Mouse (Mus musculus) liver (tissue): ENCODE results near the gene Prlh.
A peak's percentile ranks its signal among the peaks of the same experiment; 100 is the strongest.

Source experiments
- DNase-seq: peaks from one replicate; pipeline ENCODE4 v3.0.0-alpha.2; 2020; ENCODE audit warnings: mixed read lengths

Gene Prlh

DNA sequence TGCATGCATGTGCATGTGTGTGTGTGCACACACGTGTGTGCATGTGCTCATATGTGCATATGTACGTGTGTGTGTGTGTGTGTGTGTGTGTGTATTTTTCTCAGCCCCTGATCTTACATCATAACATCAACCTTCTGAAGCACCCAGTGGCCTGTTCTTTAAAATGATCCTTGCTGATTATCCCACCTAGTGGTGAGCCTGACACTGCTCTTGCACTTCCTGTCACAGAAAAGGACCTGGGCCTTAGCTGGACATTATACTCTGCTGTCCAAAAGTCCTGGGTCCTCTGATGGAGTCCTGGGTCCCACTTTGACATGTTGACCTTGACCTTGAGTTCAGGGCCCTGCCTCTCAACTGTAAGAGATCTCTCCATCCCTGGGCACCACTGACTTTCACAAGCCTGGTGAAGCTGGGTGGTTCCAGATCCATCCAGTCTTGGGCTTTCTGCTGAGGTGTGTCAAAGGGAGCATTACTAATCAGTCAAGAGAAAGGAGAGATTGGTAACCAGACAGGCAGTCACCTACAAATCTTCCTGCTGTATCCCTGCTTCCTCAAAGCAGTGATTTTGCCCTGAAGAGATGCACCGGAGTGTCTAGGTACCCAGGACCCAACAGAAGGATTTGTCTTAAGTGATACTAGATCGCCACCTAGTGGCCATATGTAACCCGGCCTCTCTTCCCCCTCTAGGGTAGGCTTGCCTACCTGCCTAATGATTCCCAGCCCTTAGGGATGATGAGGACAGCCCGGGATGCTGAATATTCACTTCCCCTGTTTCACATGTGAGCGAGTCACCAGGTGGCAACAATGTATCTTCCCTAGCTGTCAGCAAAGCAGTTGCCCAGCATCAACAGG is 3.6 kb downstream of the Prlh start:
- peak; percentile 60 for DNase-seq

DNA sequence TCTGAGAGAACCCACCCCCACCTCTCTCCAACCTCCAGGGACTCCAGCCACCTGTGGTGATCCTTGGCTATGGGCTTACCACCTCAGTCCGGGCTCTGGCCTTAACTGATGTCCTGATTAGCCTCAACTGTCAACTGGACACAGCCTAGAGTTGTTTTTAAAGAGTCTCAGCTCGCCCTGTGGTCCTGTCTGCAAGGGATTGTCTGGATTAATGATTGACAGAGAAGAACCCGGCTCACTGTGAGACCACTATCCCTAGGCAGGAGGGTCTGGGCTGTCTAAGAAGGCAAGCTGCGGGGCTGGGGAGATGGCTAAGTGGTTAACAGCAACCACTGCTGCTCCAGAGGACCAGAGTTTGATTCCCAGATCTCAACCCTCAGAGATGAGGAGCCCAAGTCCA is 9.6 kb downstream of the Prlh start:
- no peak for DNase-seq

DNA sequence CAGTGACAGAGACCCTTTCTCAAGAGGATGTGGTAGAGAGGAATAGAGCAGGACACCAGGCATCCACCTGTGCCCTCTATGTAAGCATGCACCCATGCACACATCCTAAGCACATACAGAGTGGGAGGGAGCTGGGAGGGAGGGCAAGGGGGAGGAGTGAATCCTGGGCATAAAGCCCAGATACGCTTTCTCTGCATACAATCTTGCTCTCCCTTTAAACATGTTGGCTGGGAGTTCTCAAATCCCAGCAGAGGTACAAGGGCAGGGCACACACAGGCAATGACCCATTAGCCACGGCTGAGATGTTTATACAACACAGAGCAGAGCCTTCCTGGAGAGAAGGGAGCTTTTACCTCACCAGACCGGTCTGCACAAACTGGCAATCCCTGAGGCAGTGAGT is 10.1 kb downstream of the Prlh start:
- no peak for DNase-seq

DNA sequence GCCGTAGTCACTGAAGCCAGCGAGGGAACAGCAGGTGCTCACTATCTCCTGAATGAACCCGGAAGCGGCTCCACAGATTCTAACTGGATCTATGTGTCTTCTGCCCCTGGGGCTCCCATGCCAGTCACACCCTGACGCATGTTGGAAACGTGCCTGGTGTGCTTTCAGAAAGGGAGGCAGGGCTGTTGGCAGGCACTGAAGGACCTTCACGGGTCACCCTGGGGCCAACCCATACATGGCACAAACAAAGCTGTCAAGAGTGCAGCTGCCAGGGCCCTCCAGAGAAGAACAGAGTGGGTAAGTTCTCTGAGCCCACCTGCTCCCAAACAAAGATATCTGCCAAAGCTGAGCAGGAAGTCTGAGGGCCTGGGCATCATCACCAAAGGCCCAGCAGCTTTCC is 14.7 kb downstream of the Prlh start:
- no peak for DNase-seq

DNA sequence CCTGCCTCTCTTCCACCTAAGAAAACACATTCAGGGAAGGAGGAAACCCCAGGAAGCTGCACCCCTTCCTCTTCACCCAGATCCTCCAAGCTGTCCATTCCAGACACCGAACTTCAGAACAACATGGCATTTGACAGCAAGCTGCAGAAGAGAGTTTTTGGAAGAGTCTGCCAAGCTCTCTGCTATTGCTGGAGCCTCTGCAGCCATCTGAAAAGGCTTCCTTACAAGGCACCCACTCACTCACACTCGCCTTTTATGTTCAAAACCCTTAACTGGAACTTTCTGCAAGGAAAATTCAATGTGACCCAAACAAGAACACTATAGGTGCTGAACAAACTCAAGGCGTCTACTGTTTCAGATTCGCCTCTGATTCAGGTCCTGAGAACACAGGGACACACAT is 15.7 kb downstream of the Prlh start:
- no peak for DNase-seq

DNA sequence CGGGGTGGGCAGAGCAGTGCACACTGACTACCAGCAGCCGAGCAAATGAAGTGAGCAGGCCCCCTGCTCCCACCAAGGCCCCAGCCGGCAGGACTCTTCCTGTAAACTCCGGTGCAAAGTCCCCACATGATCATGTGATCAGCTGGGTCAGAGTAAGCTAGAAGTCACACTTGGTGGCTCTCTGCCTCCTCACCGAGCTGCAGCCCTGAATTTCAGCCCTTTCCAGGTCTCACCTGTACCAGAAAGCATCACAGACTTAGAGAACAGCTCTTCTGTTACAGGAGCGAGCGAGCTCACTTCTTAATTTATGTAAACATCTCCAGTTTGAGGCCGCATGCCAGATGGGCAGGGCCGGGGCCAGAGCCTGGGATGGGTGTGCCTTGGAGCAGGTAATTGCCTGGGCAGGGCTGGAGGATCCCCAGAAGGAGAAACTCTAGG is 16.5 kb downstream of the Prlh start, which contains the start of gene Rab17:
Gene Rab17, minus strand, starts transcription at position 315 of the 438 bp plus-strand sequence.
- peak; percentile 15 for DNase-seq

DNA sequence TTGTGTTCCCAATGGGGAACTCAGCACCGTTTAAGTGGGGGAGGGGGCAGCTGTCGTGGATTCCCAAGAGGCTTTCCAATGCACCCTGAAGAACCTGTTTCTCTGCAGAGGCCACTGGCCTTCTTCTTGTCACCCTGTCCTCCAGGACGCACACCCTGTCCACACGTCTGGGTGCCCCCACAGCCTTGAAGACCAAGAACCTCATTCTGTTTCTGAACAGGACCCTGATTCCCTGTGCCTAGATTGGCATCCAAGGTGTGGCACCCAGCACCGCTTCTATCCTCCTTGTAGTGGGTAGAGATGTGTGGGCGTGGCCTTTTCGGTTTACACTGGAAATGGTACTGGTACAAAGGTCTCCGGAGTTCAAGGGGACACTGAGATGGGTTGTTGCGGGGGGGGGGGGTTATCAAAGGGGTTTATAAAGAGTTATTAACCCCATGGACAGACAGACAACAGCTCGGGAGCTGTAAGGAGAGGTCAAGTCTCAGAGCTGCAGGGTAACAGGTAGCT is 17.0 kb downstream of the Prlh start:
- no peak for DNase-seq

DNA sequence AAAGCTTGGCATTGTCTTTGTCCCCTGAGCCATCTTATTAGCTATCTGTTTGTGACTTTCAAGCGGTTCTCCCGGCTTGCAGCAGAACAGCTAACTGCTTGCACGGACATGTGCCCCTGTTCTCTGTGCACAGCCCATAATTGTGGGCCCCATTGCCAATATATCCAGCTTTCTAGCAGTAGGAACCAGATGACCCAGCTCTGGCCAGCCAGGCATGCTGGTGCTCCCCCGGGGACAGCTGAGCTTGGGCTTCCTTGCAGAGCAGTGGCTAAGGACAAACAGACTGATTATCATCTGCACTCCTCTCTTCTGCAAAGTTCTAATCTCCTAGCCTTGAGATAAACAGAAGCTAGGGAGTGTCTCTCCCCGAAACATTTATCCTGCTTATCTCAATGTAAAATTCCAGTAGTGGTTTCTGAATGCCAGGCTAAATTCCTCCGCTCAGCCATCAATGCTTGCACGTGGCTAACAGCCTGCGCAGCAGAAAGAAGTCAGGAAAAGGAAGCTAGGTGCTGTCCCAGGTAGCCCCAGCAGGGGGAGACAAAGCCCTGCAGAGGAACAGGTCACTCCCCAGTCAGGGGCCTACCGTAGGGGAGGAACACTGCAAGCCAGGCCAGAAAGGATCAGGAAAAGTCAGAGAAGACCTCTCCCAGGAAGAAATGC is 20.1 kb downstream of the Prlh start:
- peak; percentile 85 for DNase-seq

DNA sequence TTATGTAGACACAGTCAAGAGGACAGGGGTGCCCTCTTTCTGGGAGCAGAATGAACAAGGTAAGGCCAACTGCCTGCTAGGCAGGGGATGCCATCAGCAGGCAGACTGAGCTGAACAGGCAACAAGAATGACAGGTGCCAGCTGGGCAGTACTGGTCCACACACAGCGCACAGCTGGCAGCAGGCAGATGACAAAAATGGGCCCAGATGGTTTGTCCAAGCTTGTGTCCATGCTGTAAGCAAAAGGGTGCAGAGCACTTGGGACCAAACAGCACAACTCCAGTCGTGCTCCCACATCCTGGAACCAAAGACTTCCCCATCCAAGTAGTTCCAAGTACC is 20.6 kb downstream of the Prlh start:
- DNase-seq, result no peak

DNA sequence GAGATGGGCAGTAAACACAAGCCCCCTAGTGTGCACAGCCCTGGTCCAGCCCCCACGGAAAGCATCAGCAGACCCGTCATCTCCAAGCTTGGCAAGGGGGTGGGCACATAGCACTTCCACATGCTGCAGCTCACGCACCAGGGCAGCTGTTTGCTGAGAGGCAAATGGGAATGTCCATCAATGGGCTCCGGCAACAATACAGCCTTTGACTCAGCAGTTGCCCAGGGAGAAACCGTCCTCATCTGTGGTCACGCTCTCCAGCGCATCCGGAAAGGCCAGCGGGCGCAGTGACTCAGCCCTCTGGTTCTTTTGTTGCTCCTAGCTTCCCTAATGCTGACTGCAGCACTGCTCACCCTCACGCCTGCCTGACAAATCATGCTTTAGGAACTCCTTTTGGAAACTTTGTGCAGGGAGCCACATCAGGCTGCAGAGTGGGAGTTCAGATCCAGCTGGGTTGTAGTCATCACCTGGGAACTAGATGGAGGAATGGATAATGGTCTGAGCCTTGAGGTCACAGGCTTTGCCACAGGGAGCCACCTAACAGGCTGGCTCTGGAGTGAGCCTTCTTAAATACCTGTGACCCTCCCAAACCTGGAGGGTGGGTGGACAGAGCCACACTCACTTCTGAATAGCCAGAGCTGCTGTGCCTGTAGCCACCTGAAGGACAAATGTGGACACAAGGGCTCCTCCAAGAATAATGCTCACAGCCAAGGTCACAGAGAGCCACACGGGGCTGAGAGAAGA is 22.2 kb downstream of the Prlh start:
- peak; percentile 41 for DNase-seq

DNA sequence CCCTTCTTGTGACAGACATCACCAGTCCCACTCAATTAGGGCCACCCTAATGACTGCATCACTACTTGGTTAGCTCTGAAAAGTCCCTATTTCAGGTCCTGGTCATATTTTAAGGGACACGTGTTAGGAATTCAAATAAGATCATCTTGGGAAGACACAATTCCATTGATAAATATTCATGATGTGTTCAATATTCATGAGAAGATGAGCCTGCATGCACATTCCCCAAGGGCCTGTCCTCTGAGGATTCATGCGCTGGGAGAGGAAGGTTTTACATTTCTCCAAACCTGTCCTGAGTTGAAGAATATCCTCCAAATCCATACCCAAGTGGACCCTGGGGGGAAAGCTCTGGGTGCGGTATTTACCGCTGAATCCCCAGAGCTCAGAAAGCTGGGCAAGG is 23.1 kb downstream of the Prlh start:
- DNase-seq, result no peak

DNA sequence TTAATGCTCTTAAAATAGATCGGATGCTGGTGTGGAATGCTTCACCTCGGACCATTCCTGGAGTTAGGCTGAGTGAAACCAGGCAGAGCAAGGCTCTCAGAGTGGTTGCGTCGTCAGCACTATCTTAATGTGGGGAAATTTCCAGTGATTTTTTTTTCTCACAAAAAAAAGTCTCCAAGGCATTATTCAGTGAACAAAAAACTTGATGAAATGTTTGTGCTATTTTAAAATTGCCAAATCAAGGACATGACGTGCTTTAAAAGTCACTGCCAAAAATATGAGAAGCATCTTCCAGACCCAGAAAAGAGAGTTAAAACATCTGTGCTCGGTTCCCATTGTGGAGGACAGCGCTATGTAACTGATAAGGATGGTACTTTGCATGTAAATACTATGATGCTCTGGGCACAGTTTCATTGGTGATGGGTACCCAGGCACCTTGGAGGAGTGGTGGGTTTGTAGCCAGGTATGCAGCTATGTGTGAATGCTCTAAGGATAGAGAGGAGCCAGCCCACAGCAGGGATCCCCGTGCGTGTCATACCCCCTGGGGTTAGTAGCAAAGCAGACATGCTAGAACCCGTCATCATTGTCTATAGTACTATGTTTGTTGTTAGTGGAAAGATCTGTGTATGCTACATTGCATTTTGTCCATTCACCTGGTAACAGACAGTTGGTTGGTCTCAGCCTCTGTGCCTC is 27.9 kb downstream of the Prlh start:
- DNase-seq, result no peak

DNA sequence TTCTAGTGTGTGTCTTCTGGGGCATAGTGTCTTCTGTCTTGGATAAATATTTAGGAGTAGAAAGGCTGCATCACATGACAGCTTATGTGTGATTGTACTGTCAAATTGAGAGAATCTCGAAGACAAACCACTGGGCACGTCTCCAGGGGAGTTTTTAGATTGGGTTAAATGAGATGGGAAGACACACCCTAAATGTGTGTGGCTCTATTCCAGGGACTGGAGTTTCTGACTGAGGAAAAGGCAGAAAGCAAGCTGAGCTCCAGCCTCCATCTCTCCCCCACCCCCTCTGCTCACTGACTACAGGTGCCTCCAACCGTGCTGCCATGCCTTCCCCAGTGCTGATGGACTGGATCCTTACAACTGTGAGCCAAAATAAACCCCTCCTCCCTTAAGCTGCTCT is 28.4 kb downstream of the Prlh start:
- DNase-seq, result no peak

DNA sequence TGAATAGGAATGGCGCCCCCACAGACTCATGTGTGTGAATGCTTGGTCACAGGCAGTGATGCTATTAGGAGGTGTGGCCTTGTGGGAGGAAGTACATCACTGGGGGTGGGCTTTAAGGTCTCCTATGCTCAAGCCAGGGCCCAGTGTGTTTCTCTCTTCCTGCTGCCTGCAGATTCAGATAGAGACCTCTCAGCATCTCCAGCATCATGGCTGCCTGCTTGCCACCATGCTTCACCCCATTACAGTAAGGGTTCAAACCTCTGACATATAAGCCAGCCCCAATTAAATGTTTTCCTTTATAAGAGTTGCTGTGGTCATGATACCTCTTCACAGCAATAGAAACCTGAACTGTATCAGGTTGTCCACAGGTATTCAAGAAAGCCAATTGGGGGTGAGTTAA is 43.0 kb downstream of the Prlh start:
- no peak for DNase-seq

DNA sequence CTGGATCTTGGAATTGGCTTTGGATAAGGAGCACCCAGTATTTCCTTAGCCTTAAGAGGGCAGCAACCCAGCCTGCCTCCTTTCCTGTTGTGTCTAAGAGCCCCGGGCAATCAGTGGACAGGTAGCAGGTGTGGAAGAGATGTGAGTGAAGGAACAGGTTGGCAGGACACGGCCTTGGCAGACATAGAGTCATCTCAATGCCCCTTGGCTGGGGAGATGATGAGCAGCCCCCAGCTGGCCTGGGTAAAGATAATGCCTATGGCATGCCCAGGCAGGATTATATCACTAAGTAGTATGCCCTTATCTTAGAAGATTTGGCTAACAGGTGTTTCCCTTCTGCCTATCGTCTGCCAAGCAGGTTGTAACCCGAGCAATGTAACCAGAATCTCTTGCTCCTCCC is 44.2 kb downstream of the Prlh start:
- no peak for DNase-seq

DNA sequence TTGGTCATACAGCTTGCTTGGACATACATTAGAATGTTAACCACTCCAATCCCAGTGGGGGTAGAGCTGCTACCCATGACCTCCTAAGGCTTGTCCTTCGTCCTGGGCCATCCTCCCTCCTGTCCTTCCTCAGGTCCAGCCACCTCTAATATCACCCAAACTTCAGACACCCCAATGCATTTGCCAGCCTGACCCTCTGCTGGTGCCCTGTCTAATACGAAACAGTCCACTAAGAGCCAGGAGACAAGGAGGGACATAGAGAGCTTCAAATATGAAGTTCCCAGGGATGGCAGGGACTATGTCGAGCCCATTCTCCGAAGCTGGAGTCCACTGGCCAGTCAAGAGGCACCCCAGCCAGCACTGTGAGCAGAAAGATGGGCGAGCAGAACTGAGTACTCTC is 44.7 kb downstream of the Prlh start:
- peak; percentile 0 for DNase-seq

DNA sequence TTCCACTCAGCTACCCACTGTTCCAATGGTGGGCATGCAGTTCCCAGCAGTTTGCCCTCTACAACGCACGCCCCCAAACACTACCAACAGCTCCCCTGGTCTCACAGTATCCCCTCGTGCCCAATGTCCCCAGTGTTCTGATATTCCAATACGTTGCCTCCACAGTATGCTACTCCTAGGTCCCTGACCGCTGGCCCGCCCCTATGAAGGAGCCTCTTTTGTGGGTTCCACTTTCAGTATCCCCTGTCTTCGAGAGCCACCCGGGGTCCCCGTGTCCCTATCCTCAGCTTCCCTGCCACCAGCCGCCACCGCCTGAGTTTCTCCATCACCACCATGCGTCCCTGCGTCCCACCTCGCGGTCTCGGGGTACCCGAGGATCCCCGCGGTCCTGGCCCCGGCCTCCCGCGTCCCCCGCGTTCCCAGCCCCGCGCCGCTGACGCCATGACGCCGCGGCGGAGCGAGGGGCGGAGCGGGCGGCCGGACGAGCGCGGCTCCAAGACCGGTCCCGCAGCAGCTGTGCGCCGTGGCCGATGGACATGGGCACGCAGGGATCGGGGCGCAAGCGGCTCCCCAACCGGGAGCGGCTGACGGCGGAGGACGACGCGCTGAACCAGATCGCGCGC is 45.5 kb downstream of the Prlh start, which contains the start of gene Lrrfip1:
Gene Lrrfip1, plus strand, starts transcription at position 470 of the 623 bp plus-strand sequence.
- DNase-seq, result peak; percentile 26

DNA sequence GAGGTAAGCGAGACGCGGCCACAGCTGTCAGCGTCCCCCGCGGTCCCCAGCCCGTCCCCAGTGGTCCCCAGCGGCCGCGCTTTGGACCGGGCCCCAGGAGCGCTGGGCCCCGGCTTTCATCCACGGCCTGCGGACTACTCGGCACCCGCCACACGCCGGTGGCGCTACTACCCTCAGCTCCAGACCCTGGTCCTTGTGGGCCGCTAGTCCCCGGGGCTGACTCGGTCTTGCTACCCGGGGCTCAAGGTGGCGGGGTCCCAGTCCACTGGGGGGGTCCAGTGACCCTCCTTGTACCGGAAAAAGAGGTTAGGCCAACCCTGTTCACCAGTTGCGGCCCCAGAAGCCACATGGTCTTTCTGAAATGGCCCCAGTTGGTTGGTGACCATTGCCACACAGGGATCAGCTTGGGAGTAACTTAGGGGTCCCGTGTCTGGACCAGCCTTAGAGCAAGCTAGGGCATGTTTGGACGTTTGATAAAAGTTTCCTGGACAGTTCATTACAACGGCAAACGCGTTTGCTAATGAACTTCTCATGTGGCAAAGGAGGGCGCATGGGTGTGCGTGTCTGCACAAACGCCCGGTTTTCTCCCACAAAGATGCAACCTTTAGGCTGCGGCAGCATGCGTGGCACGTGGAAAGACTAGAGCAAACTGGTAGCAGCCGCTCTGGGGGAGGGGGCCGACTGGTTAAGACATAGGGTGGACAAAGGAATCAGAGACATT is 46.1 kb downstream of the Prlh start:
- DNase-seq, result peak; percentile 5

DNA sequence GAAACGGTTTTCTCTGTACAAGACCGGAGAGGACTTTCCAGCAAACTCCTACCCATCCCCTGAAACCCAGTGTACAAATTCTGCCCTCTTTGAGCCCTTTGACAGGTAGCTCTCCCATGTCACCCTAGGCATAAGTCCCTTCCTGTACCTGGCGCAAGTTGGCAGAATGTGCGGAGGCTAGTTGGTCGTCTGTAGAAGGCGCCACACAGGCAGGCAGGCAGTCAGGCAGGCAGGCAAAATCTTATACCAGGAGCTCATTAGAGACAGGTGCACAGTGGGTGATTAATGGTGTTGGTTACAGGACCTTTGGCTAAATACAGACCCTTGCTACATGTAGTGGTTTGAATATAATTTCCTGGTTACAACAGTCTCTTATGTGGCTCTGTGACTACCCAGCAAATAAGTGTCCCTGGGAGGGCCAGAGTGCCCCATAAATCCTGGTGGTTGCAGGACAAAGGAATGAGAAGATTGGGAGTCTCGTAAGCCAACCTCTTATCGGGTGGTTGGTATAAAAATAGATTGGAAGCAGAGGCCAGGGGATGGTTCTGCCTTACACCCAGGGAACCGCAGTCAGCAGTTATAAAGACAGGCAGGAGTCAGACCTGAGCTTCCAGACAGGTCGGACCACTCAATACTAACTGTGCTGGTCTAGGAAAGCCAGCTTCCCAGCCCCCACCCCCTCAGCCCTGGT is 47.1 kb downstream of the Prlh start:
- DNase-seq, result peak; percentile 1

DNA sequence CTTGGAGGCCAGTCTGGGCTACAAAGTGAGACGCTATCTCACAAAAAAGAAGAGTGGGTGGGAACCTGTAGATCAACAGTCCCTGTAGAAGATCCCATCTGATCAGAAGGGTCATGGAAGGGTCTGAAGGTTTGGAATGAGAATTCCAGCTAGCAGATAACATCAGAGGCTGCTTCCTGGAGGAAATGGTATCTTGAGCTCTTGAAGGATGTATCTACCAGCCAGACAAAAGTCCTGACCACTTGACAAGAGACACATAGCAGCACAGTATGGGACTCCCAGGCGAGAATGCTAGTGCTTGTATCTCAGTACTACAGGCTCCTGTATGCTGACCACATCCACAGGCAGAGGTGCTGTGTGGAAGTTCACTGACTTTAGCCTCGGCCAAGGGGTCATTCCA is 48.2 kb downstream of the Prlh start:
- DNase-seq, result peak; percentile 0
